Mouse (Mus musculus) intestine, embryonic 14.5 days (tissue): ENCODE measurements around the gene Tacc2. TPM values are rescaled to one million over a fixed set of nuclear protein-coding genes. Genes with fewer than 3 reads are reported as not detected.

Experiments
- ATAC-seq: fragments of 200-750 bp; cut with Nextera tagmentation; replicated peaks from 2 replicates; pipeline ENCODE4 v1.8.0; 2017; ENCODE audit warnings: low read depth, moderate number of reproducible peaks, moderate TSS enrichment, moderate library complexity; ENCODE audit not compliant: low FRiP score, low TSS enrichment
- DNase-seq: peaks from one replicate; pipeline ENCODE4 v3.0.0-alpha.2; 2018; ENCODE audit warnings: low spot score
- H3K27ac ChIP-seq: fragments of 300-500 bp; sonication (generic); 2 replicates; pipeline ENCODE4 v1.5.1; 2014; ENCODE audit warnings: low read depth, mild to moderate bottlenecking, control low read depth
- H3K27me3 ChIP-seq: fragments of 300-500 bp; sonication (generic); replicated peaks from 2 replicates; pipeline ENCODE4 v1.6.1; 2014; ENCODE audit warnings: low read length, control low read depth; ENCODE audit not compliant: control insufficient read depth, insufficient read depth
- H3K36me3 ChIP-seq: fragments of 300-500 bp; sonication (generic); 2 replicates; pipeline ENCODE4 v1.6.1; 2014; ENCODE audit warnings: low read length, control low read depth; ENCODE audit not compliant: control insufficient read depth, insufficient read depth
- H3K4me1 ChIP-seq: fragments of 300-500 bp; sonication (generic); replicated peaks from 2 replicates; pipeline ENCODE4 v1.6.1; 2014; ENCODE audit warnings: low read length, control low read depth, mixed read lengths; ENCODE audit not compliant: control insufficient read depth, insufficient read depth
- H3K4me2 ChIP-seq: fragments of 300-500 bp; sonication (generic); 2 replicates; pipeline ENCODE4 v1.6.1; 2014; ENCODE audit warnings: low read length
- H3K4me3 ChIP-seq: fragments of 300-500 bp; sonication (generic); 2 replicates; pipeline ENCODE4 v1.5.1; 2014; ENCODE audit warnings: low read depth, low read length, control low read depth, mixed read lengths
- H3K9ac ChIP-seq: fragments of 300-500 bp; sonication (generic); 2 replicates; pipeline ENCODE4 v1.6.1; 2014; ENCODE audit warnings: mild to moderate bottlenecking, low read length
- H3K9me3 ChIP-seq: fragments of 300-500 bp; sonication (generic); 2 replicates; pipeline ENCODE4 v1.6.1; 2016; ENCODE audit warnings: low read length, control low read depth; ENCODE audit not compliant: control insufficient read depth
- WGBS: fragments of 180-500 bp; shearing (Covaris S2); extraction: QIAGEN DNeasy Blood & Tissue Kit; methylation state at CpG from one replicate; pipeline ENCODE4 v1.1.7; 2014; 5-methylcytosine and 5-hydroxymethylcytosine counted together
- polyA plus RNA-seq: library from polyadenylated mRNA; unstranded; fragments of >200 nt; fragmentation: Nextera tagmentation; extraction: Ambion mirVana; gene quantifications from 2 replicates; pipeline ENCODE4 v1.2.1, GENCODE M21; 2014

Tacc2 gene
- polyA plus RNA-seq, 1 experiment from 2014 or later = 33.7 TPM

DNA sequence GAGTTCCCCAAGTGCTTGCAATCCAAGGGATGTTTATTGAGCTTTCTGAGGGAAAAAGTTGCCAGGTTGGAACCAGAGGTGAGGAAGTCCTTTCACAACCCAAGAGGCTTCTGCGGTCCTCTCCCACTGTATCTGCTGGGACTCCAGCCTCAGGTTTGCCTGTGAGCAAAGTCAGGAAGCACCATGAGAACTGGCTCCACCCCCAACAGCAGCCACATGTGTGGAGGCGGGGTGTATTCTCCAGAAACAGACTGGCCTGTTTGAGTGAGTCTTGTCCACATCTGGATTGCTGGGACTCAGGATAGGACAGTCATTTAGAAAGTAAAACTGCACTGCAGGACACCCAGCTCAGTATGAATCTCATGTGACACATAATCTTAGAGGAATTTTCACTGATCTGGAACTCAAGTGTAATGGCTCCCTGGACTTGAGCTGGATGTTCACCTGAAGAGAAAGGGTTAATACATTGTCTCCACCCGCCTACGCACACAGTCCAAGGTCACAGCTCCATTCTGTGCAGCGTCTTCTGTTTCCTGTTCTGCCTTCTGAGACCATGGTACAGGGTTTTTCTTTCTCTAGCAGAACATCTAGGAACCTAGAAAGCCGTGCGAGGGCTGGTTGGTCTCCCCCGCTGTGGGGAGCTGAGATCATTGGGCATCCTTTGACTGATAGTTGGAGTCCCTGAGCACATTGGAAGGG lies 149.6 kb downstream of the Tacc2 start:
- Histone ChIP-seq H3K4me2 (no peak overlapping the region), H3K9ac (no peak overlapping the region), H3K27ac (peak overlapping the region; percentile 33; the same call in 1 of the 2 replicates), H3K27me3 (no peaks in the 10 kb centered on the region), H3K36me3 (peaks cover 32% of the 10 kb centered on the region), H3K4me3 (no peak overlapping the region), H3K9me3 (no peaks in the 10 kb centered on the region), H3K4me1 (peaks cover 18% of the 10 kb centered on the region)
- 35% methylated on average over 8 of the region's 8 CpGs for WGBS
- no peak for DNase-seq
- no peak for ATAC-seq

DNA sequence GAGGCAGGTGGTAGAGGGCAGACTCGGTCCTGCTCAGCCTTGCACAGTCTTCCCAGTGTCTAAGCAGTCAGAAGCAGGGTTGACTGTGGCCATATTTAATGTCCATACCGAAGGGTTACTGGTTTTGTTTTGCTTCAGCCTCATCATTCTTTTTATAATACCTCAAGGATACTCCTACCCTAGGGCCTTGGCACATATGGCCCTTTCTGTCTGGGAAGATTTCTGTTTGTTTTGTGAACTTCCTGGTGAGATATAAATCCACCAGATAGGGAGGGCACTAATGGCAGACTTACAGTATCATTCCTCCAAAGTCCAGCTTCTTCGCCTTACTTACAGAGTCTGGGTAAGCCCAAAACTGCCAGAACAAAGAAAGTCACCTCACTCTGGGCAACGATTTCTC lies 150.3 kb downstream of the Tacc2 start:
- H3K36me3 ChIP-seq = peaks cover 32% of the 10 kb centered on the region
- H3K4me2 ChIP-seq = no peak overlapping the region
- DNase-seq (no peak), ATAC-seq (no peak)
- no peak overlapping the region for H3K9ac ChIP-seq
- no peaks in the 10 kb centered on the region for H3K27me3 ChIP-seq
- WGBS = 83% methylated on average over 4 of the region's 4 CpGs
- peaks cover 18% of the 10 kb centered on the region for H3K4me1 ChIP-seq
- H3K27ac ChIP-seq = no peak overlapping the region
- no peaks in the 10 kb centered on the region for H3K9me3 ChIP-seq
- H3K4me3 ChIP-seq = no peak overlapping the region

DNA sequence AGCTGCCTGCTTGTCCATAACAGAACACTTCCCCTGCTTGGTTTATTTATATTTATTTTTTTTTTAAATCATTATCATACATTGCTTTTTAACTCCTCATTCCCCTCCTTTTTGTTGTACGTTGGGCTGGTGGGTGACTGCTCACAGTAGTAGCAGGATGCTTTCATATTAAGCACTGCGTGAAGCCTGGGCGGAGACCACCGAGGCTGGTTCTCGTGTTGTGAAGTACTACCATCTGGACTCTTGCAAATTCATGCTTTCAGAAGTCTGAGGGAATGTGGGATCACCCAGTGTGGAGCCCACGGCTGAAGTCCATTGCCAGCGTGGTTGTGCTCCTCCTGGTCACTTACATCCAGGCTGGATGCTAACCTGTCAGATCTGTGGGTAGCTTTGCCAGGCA lies 154.6 kb downstream of the Tacc2 start:
- ATAC-seq (no peak), DNase-seq (no peak)
- H3K9ac ChIP-seq = no peak overlapping the region
- H3K27me3 ChIP-seq = no peaks in the 10 kb centered on the region
- H3K4me2 ChIP-seq = no peak overlapping the region
- WGBS = 78% methylated on average over 7 of the region's 7 CpGs
- no peaks in the 10 kb centered on the region for H3K9me3 ChIP-seq
- H3K4me1 ChIP-seq = peaks cover 7% of the 10 kb centered on the region
- H3K36me3 ChIP-seq = peaks cover 59% of the 10 kb centered on the region
- no peak overlapping the region for H3K4me3 ChIP-seq
- H3K27ac ChIP-seq = no peak overlapping the region

DNA sequence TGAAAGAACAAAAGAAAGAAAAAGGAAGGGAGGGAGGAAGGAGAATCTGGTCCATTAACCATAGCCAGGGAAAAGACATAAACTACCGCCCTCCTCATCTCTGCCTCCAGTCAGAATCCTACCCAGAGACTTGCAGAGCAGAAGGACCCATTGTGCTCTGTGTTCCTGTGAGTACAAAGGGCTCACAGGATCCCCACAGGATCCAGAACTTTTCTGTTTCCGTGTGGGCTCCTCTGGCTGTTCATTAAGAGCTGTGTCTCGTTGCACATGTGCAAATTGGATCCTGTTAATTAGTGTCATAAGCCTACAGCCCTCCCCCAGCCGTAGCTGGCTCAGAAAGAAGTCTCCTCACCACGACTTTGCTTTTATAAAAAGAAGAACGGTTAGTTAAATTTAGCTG lies 155.7 kb downstream of the Tacc2 start:
- no peaks in the 10 kb centered on the region for H3K9me3 ChIP-seq
- H3K4me1 ChIP-seq = no peaks in the 10 kb centered on the region; the same call in 1 of the 2 replicates
- H3K27ac ChIP-seq = no peak overlapping the region
- H3K4me3 ChIP-seq = no peak overlapping the region
- WGBS = 79% methylated on average over 6 of the region's 6 CpGs
- H3K9ac ChIP-seq = no peak overlapping the region
- no peak overlapping the region for H3K4me2 ChIP-seq
- DNase-seq (no peak), ATAC-seq (no peak)
- peaks cover 67% of the 10 kb centered on the region for H3K36me3 ChIP-seq
- H3K27me3 ChIP-seq = no peaks in the 10 kb centered on the region

DNA sequence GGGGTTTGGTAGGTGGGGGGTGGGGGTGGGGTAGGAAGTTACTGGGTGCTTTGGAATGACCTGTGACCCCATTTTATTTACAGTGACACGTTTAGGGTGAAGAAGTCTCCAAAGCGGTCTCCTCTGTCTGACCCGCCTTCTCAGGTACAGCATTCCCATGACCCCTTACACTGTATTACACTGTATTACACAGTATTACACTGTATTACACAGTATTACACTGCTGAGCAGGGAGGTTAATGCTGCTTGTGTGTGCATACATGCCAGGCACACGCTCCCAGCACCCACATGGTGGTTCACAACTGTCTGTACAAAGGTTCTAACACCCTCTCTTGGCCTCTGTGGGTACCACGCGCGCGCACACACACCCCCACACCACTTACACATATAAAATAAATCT lies 156.2 kb downstream of the Tacc2 start:
- Histone ChIP-seq H3K27ac (no peak overlapping the region), H3K36me3 (peaks cover 66% of the 10 kb centered on the region), H3K27me3 (no peaks in the 10 kb centered on the region), H3K4me2 (no peak overlapping the region), H3K9me3 (no peaks in the 10 kb centered on the region), H3K4me1 (no peaks in the 10 kb centered on the region; the same call in 1 of the 2 replicates), H3K4me3 (no peak overlapping the region), H3K9ac (no peak overlapping the region)
- DNase-seq = no peak
- WGBS = 91% methylated on average over 8 of the region's 8 CpGs
- ATAC-seq = no peak

DNA sequence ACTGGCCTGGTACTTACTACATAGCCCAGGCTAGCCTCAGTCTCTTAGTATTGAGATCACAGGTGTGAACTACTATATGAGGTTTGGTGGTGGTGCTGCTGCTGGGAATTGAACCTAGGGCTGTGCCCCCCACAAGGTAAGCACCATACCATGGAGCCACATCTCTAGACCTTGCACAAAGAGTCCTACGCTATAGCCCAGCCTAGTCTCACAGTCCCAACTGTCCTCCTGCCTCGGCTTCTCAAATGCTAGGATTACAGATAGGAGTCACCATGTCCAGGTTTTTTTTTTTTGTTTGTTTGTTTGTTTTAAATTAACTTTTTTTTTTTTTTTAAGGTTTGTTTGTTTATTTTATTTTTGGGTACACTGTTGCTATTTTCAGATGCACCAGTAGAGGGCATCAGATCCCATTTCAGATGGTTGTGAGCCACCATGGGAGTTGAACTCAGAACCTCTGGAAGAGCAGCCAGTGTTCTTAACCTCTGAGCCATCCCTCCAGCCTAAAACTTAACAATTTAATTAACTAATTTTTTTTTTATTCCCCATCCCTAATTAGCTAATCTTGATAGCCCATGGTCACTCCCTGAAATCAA lies 157.1 kb downstream of the Tacc2 start:
- no peaks in the 10 kb centered on the region; the same call in 1 of the 2 replicates for H3K4me1 ChIP-seq
- H3K4me3 ChIP-seq = no peak overlapping the region
- no peak overlapping the region for H3K27ac ChIP-seq
- WGBS = 93% methylated on average over 2 of the region's 2 CpGs
- no peaks in the 10 kb centered on the region for H3K9me3 ChIP-seq
- no peaks in the 10 kb centered on the region for H3K27me3 ChIP-seq
- ATAC-seq (no peak), DNase-seq (no peak)
- H3K9ac ChIP-seq = no peak overlapping the region
- H3K36me3 ChIP-seq = peaks cover 66% of the 10 kb centered on the region
- no peak overlapping the region for H3K4me2 ChIP-seq

DNA sequence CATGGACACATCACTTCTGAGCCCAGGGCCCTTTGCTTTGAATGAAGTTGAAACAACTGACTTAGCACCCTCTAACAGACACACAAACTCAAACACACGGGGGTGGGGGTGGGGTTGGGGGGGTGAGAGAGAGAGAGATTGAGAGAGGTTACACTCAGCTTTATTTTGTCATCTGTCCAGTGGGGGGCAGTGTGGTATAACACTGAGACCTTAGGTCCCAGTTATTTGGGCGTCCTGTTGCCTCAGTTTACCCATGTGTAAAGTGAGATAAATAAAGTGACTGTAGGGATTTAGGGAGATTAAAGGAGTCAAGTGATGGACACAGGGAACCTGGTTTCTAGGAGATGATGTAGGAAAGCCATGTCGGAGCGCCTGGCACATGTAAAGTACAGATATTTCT lies 163.9 kb downstream of the Tacc2 start:
- Histone ChIP-seq H3K27me3 (no peaks in the 10 kb centered on the region), H3K4me1 (no peaks in the 10 kb centered on the region), H3K4me3 (no peak overlapping the region), H3K9ac (no peak overlapping the region), H3K9me3 (no peaks in the 10 kb centered on the region), H3K4me2 (no peak overlapping the region), H3K27ac (no peak overlapping the region), H3K36me3 (peaks cover 92% of the 10 kb centered on the region)
- WGBS = 88% methylated on average over 4 of the region's 4 CpGs
- ATAC-seq (no peak), DNase-seq (no peak)

DNA sequence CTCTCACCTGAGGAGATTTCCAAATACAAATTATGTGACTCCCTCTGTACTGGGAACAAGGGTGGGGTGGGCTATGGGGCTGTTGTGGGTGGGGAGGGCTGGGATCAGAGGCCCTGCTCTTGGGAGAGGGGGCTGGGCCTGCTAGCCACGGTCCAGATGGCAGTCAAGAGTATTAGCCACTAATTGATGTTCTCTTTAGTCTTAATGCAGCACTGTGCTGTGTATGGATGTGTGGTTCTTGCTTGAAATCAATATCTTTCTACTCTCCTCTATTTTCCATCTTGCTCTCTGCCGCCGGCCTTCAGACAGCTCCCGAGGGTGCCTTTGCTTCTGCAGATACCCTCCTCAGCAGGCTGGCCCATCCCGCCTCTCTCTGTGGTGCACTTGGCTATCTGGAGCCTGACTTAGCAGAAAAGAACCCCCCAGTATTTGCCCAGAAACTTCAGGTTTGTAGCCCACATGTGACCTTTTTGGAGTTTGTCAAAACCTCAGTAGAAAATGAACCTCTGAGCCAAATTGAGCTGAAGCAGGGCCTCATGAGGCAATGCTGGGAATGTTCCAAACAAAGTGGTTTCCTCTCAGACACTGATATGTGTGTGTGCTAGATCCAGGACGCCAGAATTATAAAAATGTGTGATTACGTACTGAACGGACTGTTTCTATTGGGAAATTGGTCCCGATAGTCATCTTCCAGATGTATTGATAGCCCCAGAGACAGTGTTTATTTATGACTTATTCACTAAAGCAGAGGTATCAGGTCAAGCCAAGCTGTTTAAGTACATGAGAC lies 166.2 kb downstream of the Tacc2 start:
- Histone ChIP-seq H3K27ac (no peak overlapping the region), H3K9me3 (no peaks in the 10 kb centered on the region), H3K36me3 (peaks cover 86% of the 10 kb centered on the region), H3K27me3 (no peaks in the 10 kb centered on the region), H3K4me1 (no peaks in the 10 kb centered on the region), H3K9ac (no peak overlapping the region), H3K4me3 (no peak overlapping the region), H3K4me2 (no peak overlapping the region)
- ATAC-seq (no peak), DNase-seq (no peak)
- WGBS = 85% methylated on average over 9 of the region's 9 CpGs
